Mouse (Mus musculus): ENCODE data around the gene Baiap2. TPM values are rescaled to one million over a fixed set of nuclear protein-coding genes. Genes with fewer than 3 reads are reported as not detected.

Baiap2 gene
- polyA plus RNA-seq, 1 experiment from 2014 or later, result 15.4 TPM

DNA sequence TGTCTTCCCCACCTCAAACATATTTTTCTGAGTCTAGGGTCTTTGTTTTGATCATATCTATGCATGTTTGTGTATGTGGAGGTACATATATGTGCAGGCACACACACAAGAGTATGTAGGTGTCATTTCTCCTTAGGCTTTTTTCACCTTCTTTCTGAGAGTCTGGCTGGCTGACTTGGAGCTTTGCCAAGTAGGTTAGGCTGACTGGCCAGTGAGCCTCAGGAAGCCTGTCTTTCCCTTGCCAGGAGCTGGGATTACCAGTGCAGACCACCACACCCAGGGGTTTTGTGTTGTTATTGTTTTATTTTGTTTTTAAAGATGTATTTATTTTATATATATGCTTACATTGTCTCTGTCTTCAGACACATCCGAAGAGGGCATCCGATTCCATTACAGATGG, 40.6 kb downstream of the Baiap2 start:
- no peaks in the 10 kb centered on the region for H3K27me3 ChIP-seq
- no peak for TF ChIP-seq CTCF (IDR thresholded peaks at IDR 0.05)
- no peak for ATAC-seq
- ChIA-PET POLR2A (interaction anchor here (1.0 to 1.6 kb wide), 2 partner anchors 22 to 39 kb away, joined by 3 read pairs; no protein-coding TSS in a partner anchor), CTCF (interaction anchor here (0.8 to 1.7 kb wide), 2 partner anchors 25 to 30 kb away, joined by 3 to 4 read pairs; no protein-coding TSS in a partner anchor)
- no peak for DNase-seq (ENCODE audit: low read depth, low spot score)
- in situ Hi-C loops (cut with MboI; ENCODE audit: low pct_unique_long_range_greater_than_20kb), result no loop called here

DNA sequence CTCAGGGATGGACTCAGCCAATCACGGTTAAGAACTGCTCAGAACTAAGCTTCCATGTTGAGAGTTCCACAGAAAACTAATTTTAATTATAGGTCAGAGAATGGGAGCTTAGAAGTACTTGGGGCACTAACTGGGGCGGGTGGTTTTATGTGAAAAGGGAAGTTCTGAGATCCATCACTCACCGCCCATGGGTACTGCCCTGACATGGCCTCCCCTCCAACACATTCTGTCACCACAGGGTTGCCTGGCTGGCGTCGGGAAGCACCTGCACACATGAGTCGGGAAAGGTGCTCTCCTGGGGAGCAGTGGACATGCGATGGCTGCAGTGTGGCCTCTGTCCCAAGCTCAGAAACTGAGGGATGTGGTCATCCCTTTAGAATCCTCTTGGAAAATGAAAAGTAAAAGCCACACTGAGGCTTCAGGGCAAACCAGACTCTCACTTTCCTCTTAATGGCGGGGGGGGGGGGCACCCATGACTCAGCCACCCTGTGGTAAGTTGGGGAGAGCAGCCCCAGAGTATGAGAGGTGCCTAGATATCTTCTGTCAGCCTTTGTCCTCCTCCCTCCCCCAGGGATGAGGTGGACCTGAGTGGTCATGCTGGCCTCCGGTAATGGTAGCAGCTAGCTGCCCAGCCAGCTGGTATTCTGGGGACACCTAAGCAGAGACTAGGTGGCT, 44.3 kb downstream of the Baiap2 start:
- in situ Hi-C loops (cut with MboI; ENCODE audit: low pct_unique_long_range_greater_than_20kb), result loop anchor here (5.0 kb wide), 1 partner anchor 40 kb away; no protein-coding TSS in a partner anchor
- no peak for TF ChIP-seq CTCF (IDR thresholded peaks at IDR 0.05)
- ATAC-seq (no peak), DNase-seq (ENCODE audit: low read depth, low spot score) (no peak)
- H3K27me3 ChIP-seq, result no peaks in the 10 kb centered on the region
- ChIA-PET CTCF (interaction anchor here (1.6 to 1.7 kb wide), 2 partner anchors 11 to 76 kb away, joined by 4 to 5 read pairs; no protein-coding TSS in a partner anchor), POLR2A (interaction anchor here (0.6 to 1.1 kb wide), 4 partner anchors 10 to 411 kb away, joined by 3 to 4 read pairs (median 3); no protein-coding TSS in a partner anchor)

DNA sequence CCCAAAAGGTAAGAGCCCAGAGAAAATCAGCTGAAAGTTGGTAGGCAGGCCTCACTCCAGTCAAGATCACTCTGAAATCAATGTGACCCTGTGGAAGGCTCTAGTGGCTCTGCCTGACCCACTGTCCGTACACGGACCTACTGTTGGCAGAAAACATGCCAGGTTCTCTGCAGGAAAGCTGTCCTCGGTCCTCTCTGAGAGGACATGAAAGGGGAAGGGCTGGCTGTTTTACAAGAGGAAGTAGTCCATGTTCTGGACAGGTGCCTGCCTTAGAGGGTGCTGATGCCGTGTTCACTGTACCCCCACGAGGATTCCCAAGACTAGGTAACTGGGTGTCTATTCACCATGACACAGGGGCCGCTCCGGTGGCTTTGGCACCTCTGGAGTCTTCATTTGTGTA, 45.3 kb downstream of the Baiap2 start:
- in situ Hi-C loops (cut with MboI; ENCODE audit: low pct_unique_long_range_greater_than_20kb), result loop anchor here (5.0 kb wide), 1 partner anchor 41 kb away; no protein-coding TSS in a partner anchor
- DNase-seq (ENCODE audit: low read depth, low spot score), result no peak
- POLR2A ChIA-PET, result interaction anchor here (0.6 to 1.1 kb wide), 2 partner anchors 11 to 46 kb away, joined by 3 to 4 read pairs; no protein-coding TSS in a partner anchor
- CTCF ChIA-PET, result interaction anchor here (1.6 kb wide), 1 partner anchor 77 kb away, joined by 4 read pairs; no protein-coding TSS in a partner anchor
- ATAC-seq, result no peak
- no peak for TF ChIP-seq CTCF (IDR thresholded peaks at IDR 0.05)
- H3K27me3 ChIP-seq, result no peaks in the 10 kb centered on the region

DNA sequence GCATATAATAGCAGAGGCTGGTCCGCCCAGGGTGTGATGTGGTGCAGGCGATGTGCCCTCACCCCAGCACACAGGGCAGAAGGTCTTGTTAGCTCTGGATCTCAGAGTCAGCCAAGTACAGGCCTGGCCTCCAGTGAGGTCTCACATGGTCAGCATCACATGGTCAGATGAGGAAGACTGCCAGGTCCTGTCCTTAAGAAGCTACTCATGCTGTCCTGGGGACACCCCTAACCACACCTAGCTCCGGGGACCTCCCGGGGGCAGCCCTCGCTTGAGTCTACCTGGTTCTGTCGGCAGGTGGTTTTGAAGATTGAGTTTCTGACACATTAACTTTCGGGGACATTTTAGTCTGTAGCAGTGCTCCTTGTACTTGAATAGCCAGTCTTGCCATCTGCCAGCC, 45.8 kb downstream of the Baiap2 start:
- ATAC-seq (no peak), DNase-seq (ENCODE audit: low read depth, low spot score) (no peak)
- in situ Hi-C loops (cut with MboI; ENCODE audit: low pct_unique_long_range_greater_than_20kb), result loop anchor here (5.0 kb wide), 1 partner anchor 41 kb away; no protein-coding TSS in a partner anchor
- POLR2A ChIA-PET, result interaction anchor here (1.1 kb wide), 1 partner anchor 12 kb away, joined by 4 read pairs; no protein-coding TSS in a partner anchor
- CTCF ChIA-PET, result interaction anchor here (1.6 kb wide), 2 partner anchors 78 to 79 kb away, joined by 4 to 5 read pairs; no protein-coding TSS in a partner anchor
- no peak for TF ChIP-seq CTCF (IDR thresholded peaks at IDR 0.05)
- no peaks in the 10 kb centered on the region for H3K27me3 ChIP-seq

DNA sequence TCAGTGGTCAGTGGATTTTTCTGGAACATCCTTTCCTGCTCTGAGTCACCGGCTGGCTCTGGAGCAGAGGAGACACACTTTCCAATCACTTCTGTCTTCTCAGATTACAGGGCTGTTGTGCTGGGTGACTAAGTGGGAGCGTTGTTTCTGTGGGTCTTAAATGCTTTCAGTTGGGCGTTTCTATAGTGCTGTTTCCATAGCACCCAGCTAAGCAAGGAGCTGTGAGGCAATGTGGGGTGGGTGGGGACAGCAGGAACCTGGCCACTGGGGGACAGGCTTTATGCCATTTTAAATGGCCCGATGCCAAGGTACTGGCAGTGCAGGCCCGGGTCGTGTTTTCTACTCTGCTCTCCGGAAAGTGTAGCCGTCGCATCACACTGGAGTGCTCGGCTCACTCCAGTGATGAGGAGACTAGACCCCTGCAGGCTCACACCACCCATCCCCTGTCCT, 46.6 kb downstream of the Baiap2 start:
- ATAC-seq, result peak; percentile 65
- in situ Hi-C loops (cut with MboI; ENCODE audit: low pct_unique_long_range_greater_than_20kb), result loop anchor here (5.0 kb wide), 1 partner anchor 42 kb away; no protein-coding TSS in a partner anchor
- H3K27me3 ChIP-seq, result no peaks in the 10 kb centered on the region
- peak; percentile 71 for DNase-seq (ENCODE audit: low read depth, low spot score)
- ChIA-PET CTCF (interaction anchor here (1.2 to 1.6 kb wide), 2 partner anchors 76 to 80 kb away, joined by 3 to 5 read pairs; partner anchors contain the start of gene Chmp6), POLR2A (interaction anchor here (0.7 kb wide), 1 partner anchor 82 kb away, joined by 3 read pairs; no protein-coding TSS in a partner anchor)
- no peak for TF ChIP-seq CTCF (IDR thresholded peaks at IDR 0.05)

DNA sequence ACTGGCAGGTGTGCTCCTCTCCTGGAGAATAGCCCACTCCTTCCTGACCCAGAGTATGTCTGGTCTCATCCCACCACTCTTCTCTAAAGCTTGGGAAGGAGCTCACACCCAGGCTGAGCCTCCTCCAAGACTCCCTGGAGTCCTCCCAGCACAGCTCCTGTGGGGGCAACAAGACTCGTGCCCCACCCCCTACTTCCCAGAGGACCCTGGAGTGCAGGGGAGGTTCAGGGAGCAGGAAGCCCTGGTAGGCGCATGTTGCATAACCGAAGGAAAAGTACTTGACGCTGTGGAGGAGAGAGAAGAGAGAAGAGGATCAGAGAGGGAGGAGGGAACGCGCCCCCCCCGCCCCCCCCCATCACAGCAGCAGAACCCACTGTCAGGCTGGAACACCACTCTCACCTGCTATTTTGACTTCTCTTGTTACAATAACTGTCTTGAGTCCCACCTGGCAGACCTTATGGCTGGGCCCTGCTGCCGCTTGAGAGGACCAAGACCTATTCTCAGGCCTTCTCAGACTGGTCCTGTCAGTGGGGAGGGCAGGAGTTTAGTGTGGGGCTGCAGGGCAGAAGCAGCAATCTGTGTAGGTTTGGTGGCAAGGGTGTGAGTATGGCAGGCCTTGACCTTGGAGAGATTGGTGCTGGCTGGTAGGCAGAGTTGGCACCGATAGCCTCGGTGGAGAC, 48.2 kb downstream of the Baiap2 start:
- in situ Hi-C loops (cut with MboI; ENCODE audit: low pct_unique_long_range_greater_than_20kb), result loop anchor here (10.0 kb wide), 2 partner anchors 76 to 496 kb away; partner anchors contain the start of genes Chmp6 and Endov
- peak; percentile 20 for ATAC-seq
- ChIA-PET CTCF (interaction anchor here (0.7 to 2.5 kb wide), 19 partner anchors 12 to 488 kb away, joined by 3 to 29 read pairs (median 5); partner anchors contain the start of genes Baiap2 and Chmp6), POLR2A (interaction anchor here (0.7 to 1.3 kb wide), 4 partner anchors 71 to 85 kb away, joined by 3 read pairs; partner anchors contain the start of gene Chmp6)
- TF ChIP-seq CTCF (IDR thresholded peaks at IDR 0.05), result no peak
- no peak for DNase-seq (ENCODE audit: low read depth, low spot score)
- no peaks in the 10 kb centered on the region for H3K27me3 ChIP-seq

DNA sequence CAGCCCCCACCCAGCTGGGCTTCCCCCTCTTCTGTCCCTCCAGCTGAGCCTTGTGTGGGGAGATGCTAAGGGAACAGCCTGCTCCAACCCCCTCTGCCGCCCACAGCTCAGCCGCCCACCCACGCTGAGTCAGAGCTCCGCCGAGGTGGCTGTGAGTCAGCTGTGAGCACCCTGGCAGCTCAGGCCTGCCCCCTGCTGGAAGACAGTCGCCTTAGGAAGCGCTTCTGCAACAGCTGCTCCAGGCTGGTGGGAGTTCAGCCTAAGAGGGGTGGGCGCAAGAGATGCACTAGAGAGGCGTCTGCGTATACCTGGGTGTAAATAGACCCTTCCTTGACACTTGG, 48.7 kb downstream of the Baiap2 start:
- no peak for TF ChIP-seq CTCF (IDR thresholded peaks at IDR 0.05)
- ATAC-seq, result peak; percentile 41
- no peaks in the 10 kb centered on the region for H3K27me3 ChIP-seq
- in situ Hi-C loops (cut with MboI; ENCODE audit: low pct_unique_long_range_greater_than_20kb), result loop anchor here (10.0 kb wide), 2 partner anchors 77 to 497 kb away; partner anchors contain the start of genes Chmp6 and Endov
- ChIA-PET POLR2A (interaction anchor here (0.7 to 1.0 kb wide), 3 partner anchors 71 to 85 kb away, joined by 3 read pairs; no protein-coding TSS in a partner anchor), CTCF (interaction anchor here (0.7 to 2.5 kb wide), 22 partner anchors 9 to 488 kb away, joined by 3 to 29 read pairs (median 5); partner anchors contain the start of genes Baiap2 and Chmp6)
- DNase-seq (ENCODE audit: low read depth, low spot score), result peak; percentile 64

DNA sequence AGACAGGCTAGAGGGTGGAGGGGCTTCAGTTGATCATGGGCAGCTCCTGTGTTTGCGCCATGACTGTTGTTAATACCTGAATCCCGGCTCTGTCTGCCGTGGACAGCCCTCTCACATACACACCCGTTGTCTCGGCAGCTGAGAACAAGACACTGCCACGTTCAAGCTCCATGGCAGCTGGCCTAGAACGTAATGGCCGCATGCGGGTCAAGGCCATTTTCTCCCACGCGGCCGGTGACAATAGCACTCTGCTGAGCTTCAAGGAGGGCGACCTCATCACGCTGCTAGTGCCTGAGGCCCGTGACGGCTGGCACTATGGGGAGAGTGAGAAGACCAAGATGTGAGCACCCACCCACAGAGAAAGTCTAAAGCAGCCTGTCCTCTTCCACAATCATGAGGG, 54.8 kb downstream of the Baiap2 start:
- ChIA-PET CTCF (no interaction called here), POLR2A (interaction anchor here (1.1 kb wide), 1 partner anchor 9 kb away, joined by 3 read pairs; no protein-coding TSS in a partner anchor)
- ATAC-seq (no peak), DNase-seq (ENCODE audit: low read depth, low spot score) (no peak)
- H3K27me3 ChIP-seq, result no peaks in the 10 kb centered on the region
- no peak for TF ChIP-seq CTCF (IDR thresholded peaks at IDR 0.05)
- in situ Hi-C loops (cut with MboI; ENCODE audit: low pct_unique_long_range_greater_than_20kb), result loop anchor here (10.0 kb wide), 2 partner anchors 83 to 503 kb away; partner anchors contain the start of genes Chmp6 and Endov

DNA sequence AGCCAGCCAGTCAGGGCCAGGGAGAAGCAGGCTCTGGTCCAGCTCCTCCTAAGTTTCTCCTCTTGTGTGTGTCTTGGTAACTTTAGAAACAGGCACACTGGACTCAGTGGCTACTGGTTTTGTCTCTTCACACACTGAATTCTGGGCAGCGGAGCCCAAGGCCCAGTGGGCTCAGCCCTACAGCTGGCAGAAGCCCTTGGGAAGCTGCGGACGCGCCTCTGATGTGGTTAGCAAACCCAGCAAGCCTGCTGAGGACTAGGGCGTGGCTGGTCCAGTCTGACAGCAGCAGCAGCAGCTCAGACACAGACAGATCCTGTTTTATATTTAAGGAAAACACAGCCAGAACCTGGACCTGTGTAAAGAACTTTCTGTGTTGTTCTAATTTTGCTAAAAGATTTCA, 59.5 kb downstream of the Baiap2 start:
- TF ChIP-seq CTCF (IDR thresholded peaks at IDR 0.05), result no peak
- ChIA-PET CTCF (interaction anchor here (0.9 kb wide), 1 partner anchor 67 kb away, joined by 3 read pairs; no protein-coding TSS in a partner anchor), POLR2A (no interaction called here)
- no peak for ATAC-seq
- DNase-seq (ENCODE audit: low read depth, low spot score), result no peak
- H3K27me3 ChIP-seq, result no peaks in the 10 kb centered on the region
- in situ Hi-C loops (cut with MboI; ENCODE audit: low pct_unique_long_range_greater_than_20kb), result no loop called here
